Mouse (Mus musculus) small intestine, adult 2 months (tissue): Measurements from ENCODE around the gene Cd33. TPM values are rescaled to one million over a fixed set of nuclear protein-coding genes. Genes with fewer than 3 reads are reported as not detected.

Source experiments
- H3K27ac ChIP-seq: fragments of 200-500 bp; 2 replicates; pipeline ENCODE4 v1.5.1; 2012; ENCODE audit warnings: low read depth, low read length, control low read depth, inconsistent platforms; ENCODE audit not compliant: insufficient read depth
- H3K27me3 ChIP-seq: fragments of 200-500 bp; 2 replicates; pipeline ENCODE4 v1.6.1; 2012; ENCODE audit warnings: mild to moderate bottlenecking, moderate library complexity, low read length, inconsistent platforms; ENCODE audit not compliant: control insufficient read depth, insufficient read depth
- H3K36me3 ChIP-seq: fragments of 200-500 bp; 2 replicates; pipeline ENCODE4 v1.6.1; 2012; ENCODE audit warnings: mild to moderate bottlenecking, low read length, control low read depth, inconsistent platforms; ENCODE audit not compliant: control insufficient read depth, insufficient read depth
- H3K4me1 ChIP-seq: fragments of 200-500 bp; 2 replicates; pipeline ENCODE4 v1.6.1; 2012; ENCODE audit warnings: low read length, inconsistent platforms, mixed read lengths; ENCODE audit not compliant: control insufficient read depth, insufficient read depth, insufficient read length
- H3K4me3 ChIP-seq: fragments of 200-500 bp; 2 replicates; pipeline ENCODE4 v1.5.1; 2012; ENCODE audit warnings: low read depth, mild to moderate bottlenecking, control low read depth, inconsistent platforms, low read length, moderate library complexity
- CTCF ChIP-seq: fragments of 200-500 bp; IDR thresholded peaks from 2 replicates; pipeline ENCODE4 v1.5.1; 2012; ENCODE audit warnings: low read depth, mild to moderate bottlenecking, control low read depth, inconsistent platforms, low read length, moderate library complexity, mixed read lengths; ENCODE audit not compliant: insufficient replicate concordance, insufficient read length; ENCODE audit errors: extremely low read depth
- POLR2A ChIP-seq: fragments of 200-500 bp; IDR thresholded peaks from 2 replicates; pipeline ENCODE4 v1.6.1; 2012; ENCODE audit warnings: low read depth, mild to moderate bottlenecking, control low read depth, inconsistent platforms, low read length, moderate library complexity
- WGBS: fragments of 180-500 bp; shearing (Covaris S2); methylation state at CpG from one replicate; pipeline ENCODE4 v1.1.7; 2018; 5-methylcytosine and 5-hydroxymethylcytosine counted together
- polyA plus RNA-seq: library from polyadenylated mRNA; depleted of rRNA; stranded (reverse); fragments of >200 nt; gene quantifications from 2 replicates; pipeline ENCODE4 v1.2.3, GENCODE M21; 2012

Gene Cd33
- polyA plus RNA-seq, 1 experiment: 4.7 TPM

GRCm38 (mm10) chr7:43545656-43546545 lies 1.7 kb upstream of the Cd33 start:
- H3K4me3 ChIP-seq: no peak overlapping the region
- no peak overlapping the region for H3K27ac ChIP-seq
- TF ChIP-seq POLR2A: no peak
- no peak for TF ChIP-seq CTCF
- no peaks in the 10 kb centered on the region for H3K4me1 ChIP-seq
- H3K36me3 ChIP-seq: no peaks in the 10 kb centered on the region
- no peaks in the 10 kb centered on the region; the same call in 1 of the 2 replicates for H3K27me3 ChIP-seq
- WGBS: 62% methylated on average over 7 of the region's 7 CpGs

- Histone ChIP-seq H3K27ac (no peak overlapping the region), H3K4me1 (no peaks in the 10 kb centered on the region), H3K27me3 (no peaks in the 10 kb centered on the region), H3K4me3 (no peak overlapping the region), H3K36me3 (no peaks in the 10 kb centered on the region)
- TF ChIP-seq POLR2A (no peak), CTCF (no peak)
- WGBS: 56% methylated on average over 4 of the region's 4 CpGs
Measured at GRCm38 (mm10) chr7:43538524-43538923, 5.7 kb downstream of the Cd33 start.

- 76% methylated on average over 9 of the region's 9 CpGs for WGBS
- H3K27ac ChIP-seq: peak overlapping the region; percentile 32
- peak overlapping the region; percentile 33 for H3K4me3 ChIP-seq
- H3K36me3 ChIP-seq: no peaks in the 10 kb centered on the region
- H3K4me1 ChIP-seq: no peaks in the 10 kb centered on the region
- no peaks in the 10 kb centered on the region for H3K27me3 ChIP-seq
- no peak for TF ChIP-seq POLR2A
- no peak for TF ChIP-seq CTCF
Measured at GRCm38 (mm10) chr7:43532936-43533505, 11.2 kb downstream of the Cd33 start.

- Histone ChIP-seq H3K27ac (0 out of 2 replicates have a peak overlapping the region, but pooled peaks have one; percentile 67), H3K4me3 (no peak overlapping the region), H3K36me3 (no peaks in the 10 kb centered on the region), H3K27me3 (no peaks in the 10 kb centered on the region; the same call in 1 of the 2 replicates), H3K4me1 (no peaks in the 10 kb centered on the region)
- 62% methylated on average over 8 of the region's 8 CpGs for WGBS
- no peak for TF ChIP-seq CTCF
- TF ChIP-seq POLR2A: no peak
Measured at GRCm38 (mm10) chr7:43530216-43530785, 13.9 kb downstream of the Cd33 start.

GRCm38 (mm10) chr7:43525313-43525712 lies 18.9 kb downstream of the Cd33 start:
- Histone ChIP-seq H3K4me1 (no peaks in the 10 kb centered on the region), H3K4me3 (no peak overlapping the region), H3K36me3 (no peaks in the 10 kb centered on the region), H3K27me3 (no peaks in the 10 kb centered on the region; the same call in 1 of the 2 replicates), H3K27ac (no peak overlapping the region)
- TF ChIP-seq POLR2A (no peak), CTCF (no peak)
- 44% methylated on average over 3 of the region's 3 CpGs for WGBS

- no peaks in the 10 kb centered on the region; the same call in 1 of the 2 replicates for H3K27me3 ChIP-seq
- WGBS: 84% methylated on average over 2 of the region's 2 CpGs
- H3K27ac ChIP-seq: no peak overlapping the region
- no peaks in the 10 kb centered on the region for H3K4me1 ChIP-seq
- H3K36me3 ChIP-seq: no peaks in the 10 kb centered on the region
- H3K4me3 ChIP-seq: no peak overlapping the region
- no peak for TF ChIP-seq CTCF
- TF ChIP-seq POLR2A: no peak
Measured at GRCm38 (mm10) chr7:43522776-43523175, 21.5 kb downstream of the Cd33 start.

- WGBS: 78% methylated on average over 15 of the region's 15 CpGs
- Histone ChIP-seq H3K27me3 (no peaks in the 10 kb centered on the region), H3K4me1 (peaks cover 2% of the 10 kb centered on the region; the same call in 1 of the 2 replicates), H3K36me3 (no peaks in the 10 kb centered on the region), H3K27ac (no peak overlapping the region), H3K4me3 (no peak overlapping the region)
- no peak for TF ChIP-seq CTCF
- TF ChIP-seq POLR2A: no peak
Measured at GRCm38 (mm10) chr7:43518341-43518740, 25.9 kb downstream of the Cd33 start.
